Mouse (Mus musculus) hindbrain, embryonic 13.5 days (tissue): Measurements from ENCODE around the gene Foxk1. TPM values are rescaled to one million over a fixed set of nuclear protein-coding genes. Genes with fewer than 3 reads are reported as not detected.

ENCODE experiments used
- ATAC-seq: fragments of 200-750 bp; cut with Nextera tagmentation; 2 replicates; pipeline ENCODE4 v1.8.0; 2017; ENCODE audit warnings: moderate TSS enrichment; ENCODE audit not compliant: low FRiP score
- H3K27ac ChIP-seq: fragments of 300-500 bp; sonication (generic); 2 replicates; pipeline ENCODE4 v1.5.1; 2015; ENCODE audit warnings: inconsistent platforms, mild to moderate bottlenecking, moderate library complexity
- H3K27me3 ChIP-seq: fragments of 300-500 bp; sonication (generic); 2 replicates; pipeline ENCODE4 v1.6.1; 2015; ENCODE audit warnings: mild to moderate bottlenecking, inconsistent platforms
- H3K36me3 ChIP-seq: fragments of 300-500 bp; sonication (generic); 2 replicates; pipeline ENCODE4 v1.6.1; 2015; ENCODE audit warnings: mild to moderate bottlenecking, inconsistent platforms
- H3K4me1 ChIP-seq: fragments of 300-500 bp; sonication (generic); replicated peaks from 2 replicates; pipeline ENCODE4 v1.6.1; 2015; ENCODE audit warnings: inconsistent platforms
- H3K4me2 ChIP-seq: fragments of 300-500 bp; sonication (generic); 2 replicates; pipeline ENCODE4 v1.6.1; 2015; ENCODE audit warnings: inconsistent platforms, mild to moderate bottlenecking, moderate library complexity
- H3K4me3 ChIP-seq: fragments of 300-500 bp; sonication (generic); 2 replicates; pipeline ENCODE4 v1.5.1; 2015; ENCODE audit warnings: mild to moderate bottlenecking, inconsistent platforms
- H3K9ac ChIP-seq: fragments of 300-500 bp; sonication (generic); 2 replicates; pipeline ENCODE4 v1.6.1; 2015; ENCODE audit warnings: mild to moderate bottlenecking, inconsistent platforms
- H3K9me3 ChIP-seq: fragments of 300-500 bp; sonication (generic); 2 replicates; pipeline ENCODE4 v1.6.1; 2016; ENCODE audit warnings: inconsistent platforms
- WGBS: fragments of 180-500 bp; shearing (Covaris S2); methylation state at CpG from one replicate; pipeline ENCODE4 v1.1.7; 2015; 5-methylcytosine and 5-hydroxymethylcytosine counted together
- polyA plus RNA-seq: library from polyadenylated mRNA; unstranded; fragments of >200 nt; fragmentation: Nextera tagmentation; extraction: Ambion mirVana; gene quantifications from 2 replicates; pipeline ENCODE4 v1.2.1, GENCODE M21; 2015

Gene Foxk1
- polyA plus RNA-seq, 1 experiment from 2014 or later = 5.6 TPM

DNA sequence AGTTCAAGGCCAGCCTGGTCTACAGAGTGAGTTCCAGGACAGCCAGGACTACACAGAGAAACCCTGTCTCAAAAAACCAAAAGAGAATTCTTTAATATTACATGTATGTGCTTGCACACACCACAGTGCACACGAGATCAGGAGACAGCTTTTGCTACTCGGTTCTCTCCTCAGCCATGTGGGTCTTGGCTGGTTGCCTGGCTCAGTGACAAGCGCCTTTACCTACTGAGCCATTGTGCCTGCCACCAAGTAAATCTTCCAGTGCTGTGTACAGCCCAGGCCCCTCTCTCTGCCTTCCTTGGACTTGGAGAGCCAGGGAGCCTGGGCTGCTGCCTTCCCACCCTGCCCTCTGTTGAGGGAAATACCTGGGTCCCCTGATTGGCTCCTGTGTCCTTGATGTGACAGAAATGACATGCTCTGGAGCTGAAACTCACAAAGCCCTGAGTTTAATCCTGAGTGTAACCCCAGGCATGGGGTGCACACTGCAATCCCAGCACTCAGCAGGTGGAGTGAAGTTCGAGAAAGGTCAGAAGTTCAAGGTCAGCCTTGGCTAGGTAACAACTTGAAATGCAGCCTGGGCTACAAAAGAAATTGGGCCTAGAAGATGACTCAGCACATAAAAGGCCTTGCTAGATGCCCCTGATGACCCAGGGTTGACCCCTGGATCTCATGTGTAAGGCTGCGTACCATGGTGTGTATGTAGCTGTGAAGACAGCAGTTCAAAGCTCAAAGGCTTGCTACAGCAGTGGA lies 76.7 kb downstream of the Foxk1 start:
- Histone ChIP-seq H3K27me3 (no peaks in the 10 kb centered on the region), H3K4me2 (no peak overlapping the region), H3K4me3 (no peak overlapping the region), H3K9me3 (no peaks in the 10 kb centered on the region), H3K27ac (no peak overlapping the region), H3K36me3 (peaks cover 32% of the 10 kb centered on the region), H3K9ac (no peak overlapping the region), H3K4me1 (peaks cover 15% of the 10 kb centered on the region)
- WGBS = 85% methylated on average over 5 of the region's 5 CpGs
- no peak for ATAC-seq

DNA sequence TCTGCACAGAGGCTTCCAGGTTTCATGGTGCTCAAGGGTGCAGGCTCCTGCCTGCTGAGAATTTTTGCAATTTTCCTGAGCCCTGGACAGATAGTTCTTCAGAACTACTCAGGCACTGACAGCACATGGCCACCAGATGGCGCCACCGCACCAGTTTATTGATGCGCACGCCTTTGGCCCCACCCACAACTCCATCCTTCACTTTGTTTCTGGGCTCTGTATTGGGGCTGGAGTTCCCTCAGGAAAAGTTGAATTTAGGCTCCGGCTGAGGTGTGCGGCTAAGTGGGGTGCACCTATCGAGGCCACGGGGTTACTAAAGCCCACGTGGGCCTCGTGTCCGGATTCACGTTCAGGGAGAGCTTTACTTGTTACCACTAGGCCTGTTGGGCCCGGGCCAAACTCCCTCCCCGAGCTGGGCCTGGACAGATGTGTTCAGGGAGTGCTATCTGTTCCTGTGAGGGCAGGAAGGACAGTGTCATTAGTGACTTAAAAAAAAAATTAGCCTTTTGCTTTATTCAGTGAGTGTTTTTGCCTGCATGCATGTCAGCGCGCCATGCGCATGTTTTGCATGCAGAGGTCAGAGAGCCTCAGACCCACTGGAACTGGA lies 77.6 kb downstream of the Foxk1 start:
- Histone ChIP-seq H3K4me2 (peak overlapping the region; percentile 32; the same call in 1 of the 2 replicates), H3K4me3 (no peak overlapping the region), H3K4me1 (peaks cover 9% of the 10 kb centered on the region), H3K27ac (no peak overlapping the region), H3K36me3 (peaks cover 30% of the 10 kb centered on the region), H3K27me3 (no peaks in the 10 kb centered on the region), H3K9me3 (no peaks in the 10 kb centered on the region), H3K9ac (no peak overlapping the region)
- 33% methylated on average over 17 of the region's 17 CpGs for WGBS
- ATAC-seq = peak; percentile 43

DNA sequence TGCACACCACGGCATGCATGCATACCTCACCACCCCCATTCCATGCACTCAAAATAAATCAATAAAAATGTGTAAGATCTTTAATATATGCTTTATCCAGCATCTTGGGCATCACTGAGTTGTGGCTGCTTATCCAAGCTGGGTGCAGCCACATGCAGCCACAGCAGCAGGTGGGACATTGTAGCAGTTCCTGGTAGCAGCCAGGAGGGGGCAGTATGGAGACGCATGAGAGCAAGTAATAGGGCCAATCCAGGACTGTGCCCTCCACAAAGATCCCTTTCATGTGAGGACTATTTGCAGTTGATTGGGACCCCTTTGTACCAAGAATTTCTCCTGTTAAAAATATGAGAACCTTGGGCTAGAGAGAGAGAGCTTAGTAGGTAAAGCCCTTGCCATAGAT lies 81.2 kb downstream of the Foxk1 start:
- ATAC-seq = no peak
- H3K27ac ChIP-seq = no peak overlapping the region
- H3K4me1 ChIP-seq = peaks cover 8% of the 10 kb centered on the region; the same call in 1 of the 2 replicates
- H3K9ac ChIP-seq = no peak overlapping the region
- no peaks in the 10 kb centered on the region for H3K27me3 ChIP-seq
- H3K4me2 ChIP-seq = no peak overlapping the region
- 72% methylated on average over 2 of the region's 2 CpGs for WGBS
- no peaks in the 10 kb centered on the region for H3K9me3 ChIP-seq
- no peak overlapping the region for H3K4me3 ChIP-seq
- H3K36me3 ChIP-seq = peaks cover 5% of the 10 kb centered on the region; the same call in 1 of the 2 replicates

GRCm38 (mm10) chr5:142483581-142483980 lies 82.3 kb downstream of the Foxk1 start:
- Histone ChIP-seq H3K27ac (no peak overlapping the region), H3K4me1 (peaks cover 8% of the 10 kb centered on the region; the same call in 1 of the 2 replicates), H3K36me3 (peaks cover 7% of the 10 kb centered on the region; the same call in 1 of the 2 replicates), H3K4me2 (no peak overlapping the region), H3K9ac (no peak overlapping the region), H3K4me3 (no peak overlapping the region), H3K9me3 (no peaks in the 10 kb centered on the region), H3K27me3 (no peaks in the 10 kb centered on the region)
- 96% methylated on average over 5 of the region's 5 CpGs for WGBS
- no peak for ATAC-seq

- H3K27ac ChIP-seq = no peak overlapping the region
- H3K9me3 ChIP-seq = no peaks in the 10 kb centered on the region
- ATAC-seq = 0 out of 2 replicates have a peak, but pooled peaks have one; percentile 33
- WGBS = 65% methylated on average over 9 of the region's 9 CpGs
- H3K9ac ChIP-seq = no peak overlapping the region; the same call in 1 of the 2 replicates
- H3K4me2 ChIP-seq = no peak overlapping the region
- H3K36me3 ChIP-seq = peaks cover 7% of the 10 kb centered on the region; the same call in 1 of the 2 replicates
- no peaks in the 10 kb centered on the region for H3K27me3 ChIP-seq
- 0 out of 2 replicates have a peak, but pooled peaks cover 4% of the 10 kb centered on the region for H3K4me1 ChIP-seq
- H3K4me3 ChIP-seq = no peak overlapping the region
Measured at GRCm38 (mm10) chr5:142486654-142487053, 85.4 kb downstream of the Foxk1 start.

DNA sequence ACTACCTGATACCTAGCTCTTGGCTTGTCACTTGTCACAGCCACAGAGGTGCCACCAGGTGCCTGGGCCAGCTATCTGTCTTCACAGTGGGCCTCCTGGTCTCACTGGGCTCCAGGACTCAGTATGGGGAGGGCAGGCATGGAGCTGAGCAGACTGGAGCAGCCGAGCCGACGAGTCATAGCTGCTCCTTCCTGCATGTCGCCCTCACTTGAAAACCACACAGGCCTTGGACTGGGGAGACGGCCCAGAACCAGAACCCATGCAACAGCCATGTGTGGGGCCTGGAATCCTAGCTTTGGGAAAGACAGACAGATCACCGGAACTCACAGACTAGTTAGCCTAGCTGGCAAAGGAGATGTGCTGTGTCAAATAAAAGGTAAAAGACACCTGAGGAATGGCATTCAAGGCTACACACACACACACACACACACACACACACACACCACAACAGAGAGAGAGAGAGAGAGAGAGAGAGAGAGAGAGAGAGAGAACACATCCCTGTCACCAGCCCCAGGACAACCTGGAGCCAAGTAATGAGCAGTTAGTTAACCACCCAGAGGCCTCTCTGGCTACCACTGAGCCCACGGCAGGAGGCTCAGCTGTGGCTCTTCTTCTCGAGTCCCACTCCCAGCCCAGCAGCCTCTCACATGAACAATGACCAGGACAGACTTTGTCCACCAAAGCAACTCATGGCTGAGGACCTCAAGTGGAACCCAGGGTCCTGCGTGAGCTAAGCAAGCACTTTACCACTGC lies 88.8 kb downstream of the Foxk1 start:
- Histone ChIP-seq H3K4me3 (no peak overlapping the region), H3K9me3 (no peaks in the 10 kb centered on the region), H3K9ac (no peak overlapping the region), H3K4me1 (peaks cover 5% of the 10 kb centered on the region), H3K36me3 (peaks cover 18% of the 10 kb centered on the region), H3K27me3 (no peaks in the 10 kb centered on the region), H3K27ac (no peak overlapping the region), H3K4me2 (no peak overlapping the region)
- WGBS = 75% methylated on average over 9 of the region's 9 CpGs
- ATAC-seq = no peak

- no peak overlapping the region for H3K9ac ChIP-seq
- H3K9me3 ChIP-seq = no peaks in the 10 kb centered on the region
- H3K4me2 ChIP-seq = no peak overlapping the region
- 84% methylated on average over 3 of the region's 3 CpGs for WGBS
- no peak overlapping the region for H3K27ac ChIP-seq
- H3K27me3 ChIP-seq = no peaks in the 10 kb centered on the region
- H3K36me3 ChIP-seq = peaks cover 20% of the 10 kb centered on the region
- peaks cover 10% of the 10 kb centered on the region for H3K4me1 ChIP-seq
- H3K4me3 ChIP-seq = no peak overlapping the region
- no peak for ATAC-seq
Measured at GRCm38 (mm10) chr5:142493307-142493706, 92.0 kb downstream of the Foxk1 start.

- peaks cover 21% of the 10 kb centered on the region for H3K4me1 ChIP-seq
- H3K4me3 ChIP-seq = no peak overlapping the region
- peaks cover 20% of the 10 kb centered on the region for H3K36me3 ChIP-seq
- H3K27ac ChIP-seq = peak overlapping the region; percentile 12; the same call in 1 of the 2 replicates
- 59% methylated on average over 14 of the region's 14 CpGs for WGBS
- H3K9ac ChIP-seq = peak overlapping the region; percentile 43; the same call in 1 of the 2 replicates
- no peak overlapping the region for H3K4me2 ChIP-seq
- no peaks in the 10 kb centered on the region for H3K9me3 ChIP-seq
- no peak for ATAC-seq
- H3K27me3 ChIP-seq = no peaks in the 10 kb centered on the region
Measured at GRCm38 (mm10) chr5:142495321-142496096, 94.2 kb downstream of the Foxk1 start.

DNA sequence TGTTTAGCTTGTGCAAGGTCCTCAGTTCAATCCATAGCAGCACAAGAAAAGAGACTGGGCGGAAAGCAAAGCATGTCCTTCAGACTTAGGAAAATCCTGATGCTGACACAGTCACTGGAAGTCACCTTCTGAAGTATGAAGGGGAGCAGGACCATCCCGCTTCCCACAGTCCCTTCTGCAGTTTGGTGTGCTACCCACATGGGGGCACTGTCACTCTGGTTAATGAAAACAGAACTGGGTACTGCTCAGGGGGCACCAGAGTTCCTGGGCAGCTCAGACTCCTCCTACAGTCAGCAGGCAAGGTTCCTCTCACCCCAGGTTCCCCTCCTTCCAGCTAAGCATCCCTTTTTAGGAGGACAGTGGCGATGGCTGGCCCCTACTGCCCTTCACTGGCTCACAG lies 97.7 kb downstream of the Foxk1 start:
- 39% methylated on average over 3 of the region's 3 CpGs for WGBS

DNA sequence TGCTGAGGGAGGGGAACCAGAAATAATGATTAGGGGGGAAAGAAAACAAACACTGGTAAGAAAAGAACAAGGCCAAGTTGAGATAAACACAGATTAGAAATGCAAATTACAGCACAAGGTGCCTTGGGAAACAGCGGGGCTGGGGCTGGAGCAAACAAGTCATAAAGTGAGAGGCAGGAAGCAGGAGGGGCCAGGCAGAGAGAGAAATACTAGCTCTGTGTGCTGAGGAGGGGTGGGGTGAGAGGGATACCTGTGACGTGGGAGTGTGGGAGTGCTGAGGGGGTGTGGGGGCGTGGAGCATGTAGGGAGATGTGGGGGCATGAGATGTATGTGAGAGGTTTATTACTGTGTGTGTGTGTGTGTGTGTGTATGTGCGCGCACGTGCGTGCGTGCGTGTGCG lies 99.6 kb downstream of the Foxk1 start:
- Histone ChIP-seq H3K4me1 (peaks cover 16% of the 10 kb centered on the region), H3K9me3 (no peaks in the 10 kb centered on the region), H3K36me3 (peaks cover 5% of the 10 kb centered on the region; the same call in 1 of the 2 replicates), H3K4me2 (no peak overlapping the region), H3K27me3 (no peaks in the 10 kb centered on the region), H3K27ac (no peak overlapping the region), H3K4me3 (no peak overlapping the region), H3K9ac (no peak overlapping the region)
- 80% methylated on average over 10 of the region's 10 CpGs for WGBS
- ATAC-seq = no peak

More for the DNA sequence above, 97.7 kb downstream of the Foxk1 start:
- no peak overlapping the region for H3K27ac ChIP-seq
- peaks cover 17% of the 10 kb centered on the region for H3K36me3 ChIP-seq
- no peak overlapping the region for H3K4me3 ChIP-seq
- H3K9ac ChIP-seq = no peak overlapping the region
- H3K27me3 ChIP-seq = no peaks in the 10 kb centered on the region
- no peak for ATAC-seq
- no peak overlapping the region for H3K4me2 ChIP-seq
- no peaks in the 10 kb centered on the region for H3K9me3 ChIP-seq
- peaks cover 25% of the 10 kb centered on the region for H3K4me1 ChIP-seq

DNA sequence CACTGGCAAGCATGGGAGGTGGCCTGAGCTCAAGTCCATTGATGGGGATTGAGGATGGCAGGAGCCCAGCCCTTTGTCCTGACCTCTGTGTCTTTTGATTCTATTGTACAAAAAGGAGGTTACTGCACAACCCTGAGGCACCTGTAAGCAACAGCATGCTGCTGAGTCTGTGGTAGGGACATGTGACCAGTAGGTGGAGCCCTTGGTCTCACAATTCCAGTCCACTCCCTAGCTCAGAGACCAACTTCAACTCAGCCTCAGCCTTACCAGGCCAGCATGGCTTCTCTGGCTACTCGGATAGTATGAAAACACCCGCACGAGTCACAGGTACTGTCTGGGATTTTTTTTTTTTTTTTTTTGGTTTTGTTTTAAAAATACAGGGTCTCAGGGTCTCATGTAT lies 101.1 kb downstream of the Foxk1 start:
- 0% methylated on average over 3 of the region's 3 CpGs for WGBS
- peaks cover 4% of the 10 kb centered on the region; the same call in 1 of the 2 replicates for H3K36me3 ChIP-seq
- H3K27ac ChIP-seq = no peak overlapping the region
- H3K4me3 ChIP-seq = no peak overlapping the region
- no peaks in the 10 kb centered on the region for H3K9me3 ChIP-seq
- no peak overlapping the region for H3K4me2 ChIP-seq
- ATAC-seq = peak; percentile 89
- peaks cover 23% of the 10 kb centered on the region for H3K4me1 ChIP-seq
- no peak overlapping the region for H3K9ac ChIP-seq
- no peaks in the 10 kb centered on the region for H3K27me3 ChIP-seq
